Mouse (Mus musculus): Measurements from ENCODE around the gene Cd47. TPM values are rescaled to one million over a fixed set of nuclear protein-coding genes. Genes with fewer than 3 reads are reported as not detected.

Cd47 gene
- total RNA-seq (2021) = 100 to 1,000 TPM; 223 to 229 TPM

GRCm38 (mm10) chr16:49799597-49800561, at the start of gene Cd47:
Gene Cd47, plus strand, starts transcription at chr16:49800533.
- no peak for DNase-seq

GRCm38 (mm10) chr16:49752906-49753305, 47.4 kb upstream of the Cd47 start:
- no peak for DNase-seq

- DNase-seq = no peak
These were observed 47.0 kb upstream of the Cd47 start for GRCm38 (mm10) chr16:49753318-49753717.

- no peak for DNase-seq
These were observed 39.7 kb upstream of the Cd47 start for GRCm38 (mm10) chr16:49760517-49761203.

- no peak for DNase-seq
These were observed 38.4 kb upstream of the Cd47 start for GRCm38 (mm10) chr16:49761981-49762380.

GRCm38 (mm10) chr16:49766326-49766725, 34.0 kb upstream of the Cd47 start:
- no peak for DNase-seq

GRCm38 (mm10) chr16:49768491-49769031, 31.8 kb upstream of the Cd47 start:
- DNase-seq = no peak

- no peak for DNase-seq
These were observed 30.5 kb upstream of the Cd47 start for GRCm38 (mm10) chr16:49769831-49770261.

GRCm38 (mm10) chr16:49770320-49771189, 29.8 kb upstream of the Cd47 start:
- no peak for DNase-seq

- DNase-seq = no peak
These were observed 28.5 kb upstream of the Cd47 start for GRCm38 (mm10) chr16:49771609-49772396.

GRCm38 (mm10) chr16:49772576-49772975, 27.8 kb upstream of the Cd47 start:
- DNase-seq = no peak

- DNase-seq = no peak
These were observed 27.3 kb upstream of the Cd47 start for GRCm38 (mm10) chr16:49773068-49773467.

GRCm38 (mm10) chr16:49774059-49775001, 26.0 kb upstream of the Cd47 start:
- no peak for DNase-seq

- no peak for DNase-seq
These were observed 25.0 kb upstream of the Cd47 start for GRCm38 (mm10) chr16:49775002-49775966.

GRCm38 (mm10) chr16:49776981-49777380, 23.4 kb upstream of the Cd47 start:
- no peak for DNase-seq

- DNase-seq = no peak
These were observed 18.7 kb upstream of the Cd47 start for GRCm38 (mm10) chr16:49781556-49782156.

- DNase-seq = no peak
These were observed 17.0 kb upstream of the Cd47 start for GRCm38 (mm10) chr16:49783369-49783768.

GRCm38 (mm10) chr16:49786116-49786515, 14.2 kb upstream of the Cd47 start:
- no peak for DNase-seq

All from layer of hippocampus, postnatal 36 days (tissue).